Mouse (Mus musculus) left cerebral cortex, adult 2 months (tissue): ENCODE measurements at regions not wholly inside any gene's neighbourhood (a gene's known extent, or its start where the extent isn't known, plus 50 kb on each side); places are given as distances from the start of the nearest gene placed in this dataset.

Experiments used
- DNase-seq, 2 experiments: peaks; one replicate each; pipeline ENCODE4 v3.0.0; 2021 to 2022; ENCODE audit warnings: low spot score in 2 of 2, mixed read lengths in 1 of 2; ENCODE audit errors: extremely low spot score in 1 of 2
- H3K27ac ChIP-seq: fragments of 200-600 bp; 2 replicates; pipeline ENCODE4 v1.8.1; 2022
- H3K4me3 ChIP-seq: fragments of 200-600 bp; 2 replicates; pipeline ENCODE4 v1.8.1; 2022
- CTCF ChIP-seq: fragments of 200-600 bp; IDR thresholded peaks from 2 replicates; pipeline ENCODE4 v1.8.1; 2022; ENCODE audit warnings: antibody characterized with exemption, mild to moderate bottlenecking, moderate library complexity
- intact Hi-C: fragments of 180-260 bp; cut with DNase I; formaldehyde crosslinking; loops from one replicate; pipeline ENCODE4 v1.15.1; 2025

DNA sequence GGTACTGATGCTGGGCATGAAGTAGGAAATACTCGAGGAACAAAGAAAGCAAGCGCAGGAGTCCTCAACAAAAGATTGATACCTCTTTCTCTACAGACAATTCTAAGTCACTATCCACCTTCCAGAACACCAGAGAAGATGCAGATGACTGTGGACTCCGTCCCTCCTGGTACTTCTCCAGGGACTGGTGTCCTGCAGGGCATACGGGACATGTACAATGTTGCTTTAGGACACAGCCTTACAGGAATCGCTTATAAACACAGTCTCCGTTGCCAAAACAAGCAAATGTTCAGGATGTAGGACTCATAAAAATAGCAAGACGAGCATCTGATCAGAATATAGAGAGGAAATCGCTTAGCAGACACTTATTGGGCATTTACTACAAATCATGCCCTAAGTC, 162.6 kb upstream of the Klf7 start:
- intact Hi-C loops = no loop called here
- no peak for DNase-seq
- H3K4me3 ChIP-seq = no peak overlapping the region
- no peak for TF ChIP-seq CTCF
- no peak overlapping the region for H3K27ac ChIP-seq

DNA sequence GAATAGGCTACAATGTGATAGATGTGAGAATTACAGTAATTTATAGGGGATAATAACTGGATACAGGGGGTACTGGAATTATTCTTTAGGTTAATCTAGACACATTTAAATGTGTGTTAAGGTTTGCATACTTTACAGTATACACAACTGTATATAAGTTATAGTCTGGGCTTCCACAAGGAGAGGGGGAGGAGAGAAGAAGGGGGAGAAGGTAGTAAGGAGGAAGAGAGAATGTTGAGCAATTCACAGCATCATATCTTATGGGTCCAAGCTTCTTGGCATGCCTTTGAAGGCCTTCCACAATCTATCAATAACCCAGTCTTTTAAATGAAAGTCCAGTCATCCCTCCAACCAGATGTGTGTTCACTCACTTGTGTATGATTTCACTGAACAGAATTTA, 153.8 kb upstream of the Klf7 start:
- TF ChIP-seq CTCF = no peak
- intact Hi-C loops = no loop called here
- DNase-seq = no peak
- no peak overlapping the region for H3K27ac ChIP-seq
- no peak overlapping the region for H3K4me3 ChIP-seq

DNA sequence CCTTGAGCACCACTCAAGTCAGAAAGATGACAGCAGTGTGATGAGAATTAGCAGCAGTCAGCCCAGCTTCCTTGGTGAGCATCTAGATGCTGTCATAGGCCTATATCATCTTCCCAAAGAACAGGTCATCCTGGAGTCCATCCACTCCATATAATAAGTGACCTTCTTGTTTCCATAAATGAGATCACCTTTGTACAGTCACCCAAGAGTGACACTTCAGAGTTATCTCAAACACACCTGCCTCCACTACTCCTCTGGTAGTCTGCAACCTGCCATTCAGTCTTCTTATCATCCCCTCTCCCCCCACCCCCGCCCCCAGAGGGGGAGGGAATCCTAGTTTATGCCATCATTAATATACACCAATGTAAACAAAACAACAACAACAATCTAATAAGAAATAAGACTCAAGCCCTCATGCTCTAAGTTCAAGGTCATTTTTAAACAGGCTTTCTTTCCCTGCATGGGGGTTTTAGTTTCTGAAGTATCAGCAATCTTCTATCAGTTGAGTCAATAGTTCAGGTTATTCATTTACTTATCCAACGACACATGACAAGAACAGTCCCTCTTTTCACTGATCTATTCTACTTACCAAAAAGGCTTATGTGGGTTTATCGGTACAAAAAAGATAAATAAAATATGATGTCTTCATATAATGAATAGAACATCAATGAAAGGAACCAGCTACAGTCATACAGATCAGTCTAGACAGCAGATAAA, 153.2 kb upstream of the Klf7 start:
- H3K27ac ChIP-seq = no peak overlapping the region
- intact Hi-C loops = no loop called here

DNA sequence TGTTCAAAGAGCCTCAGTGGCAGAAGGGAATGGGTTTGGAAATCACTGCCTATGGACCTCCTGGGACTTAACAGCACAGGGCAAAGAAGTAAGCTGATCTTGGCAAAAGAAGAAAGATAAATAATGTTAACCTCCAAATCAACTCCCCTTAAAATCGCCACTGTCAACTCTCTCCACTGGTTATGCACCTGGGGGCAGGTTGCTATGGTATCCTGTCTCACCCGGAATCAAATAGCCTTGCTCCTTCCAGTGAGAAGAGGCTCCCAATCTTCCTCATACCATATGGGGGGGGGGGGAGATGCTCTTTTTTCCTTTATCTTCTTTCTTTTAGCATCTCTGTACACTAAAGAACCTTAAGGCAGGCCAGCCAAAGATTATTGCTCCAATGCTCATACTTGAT, 135.2 kb upstream of the Klf7 start:
- TF ChIP-seq CTCF = no peak
- Histone ChIP-seq H3K4me3 (no peak overlapping the region), H3K27ac (no peak overlapping the region)
- DNase-seq = no peak
- intact Hi-C loops = no loop called here

More for the DNA sequence above, 153.2 kb upstream of the Klf7 start:
- no peak overlapping the region for H3K4me3 ChIP-seq
- no peak for DNase-seq
- no peak for TF ChIP-seq CTCF

DNA sequence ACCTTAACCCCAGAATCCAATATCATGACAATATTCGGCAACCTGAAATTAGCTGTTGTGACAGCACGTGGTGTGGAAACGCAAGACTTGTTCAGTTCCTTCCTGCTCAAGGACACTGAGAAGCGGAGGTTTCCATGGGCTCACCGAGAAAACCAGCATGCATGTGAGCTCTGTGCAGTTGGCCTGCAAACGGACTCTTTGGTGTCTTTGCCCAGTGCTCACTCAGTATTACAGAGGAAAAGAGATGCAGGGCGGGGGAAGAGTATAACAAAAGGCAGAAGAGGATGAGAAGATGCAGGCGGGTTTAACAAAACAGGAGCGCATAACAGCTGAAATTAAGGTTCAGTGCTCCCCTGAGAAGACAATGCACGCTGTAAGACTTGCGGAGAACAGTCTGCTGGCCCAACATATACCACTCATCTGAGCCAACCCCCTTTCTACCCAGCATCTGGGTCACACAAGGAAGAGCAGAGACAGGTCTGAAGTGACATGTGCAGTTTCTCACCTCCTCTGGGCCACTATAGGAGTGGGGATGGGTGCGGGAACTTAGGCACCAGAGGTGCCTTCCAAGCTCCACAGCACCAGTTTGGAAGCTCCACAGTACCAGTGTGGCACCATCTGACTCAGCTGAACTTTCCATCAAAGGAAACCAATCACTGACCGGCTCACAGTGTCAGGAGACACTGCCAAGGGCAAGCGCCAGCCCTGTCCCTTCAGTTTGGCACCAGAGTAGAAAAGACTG, 133.6 kb upstream of the Klf7 start:
- no peak overlapping the region for H3K4me3 ChIP-seq
- DNase-seq = no peak
- peak overlapping the region; percentile 21; the same call in 1 of the 2 replicates for H3K27ac ChIP-seq
- no peak for TF ChIP-seq CTCF
- intact Hi-C loops = no loop called here

DNA sequence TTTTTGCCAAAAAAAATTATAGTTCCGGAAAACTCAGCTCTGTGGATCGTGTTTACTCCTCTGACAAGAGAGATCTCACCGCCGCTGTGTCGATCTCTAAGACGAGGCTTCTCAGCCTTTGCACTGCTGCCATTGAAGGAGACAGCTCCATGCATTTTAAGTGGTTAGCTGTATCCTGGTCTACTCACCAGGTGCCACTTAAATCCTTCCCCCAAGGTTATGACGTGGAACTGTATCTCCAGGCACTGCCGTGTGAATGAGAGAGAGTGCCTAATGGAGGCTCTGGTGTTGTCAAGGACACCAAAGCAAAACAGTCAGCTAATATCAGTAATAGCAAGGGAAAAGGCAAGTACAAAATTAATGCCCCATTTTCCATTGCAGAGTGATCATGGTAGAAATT, 132.6 kb upstream of the Klf7 start:
- no peak for DNase-seq
- H3K4me3 ChIP-seq = no peak overlapping the region
- TF ChIP-seq CTCF = no peak
- no peak overlapping the region for H3K27ac ChIP-seq
- intact Hi-C loops = no loop called here

DNA sequence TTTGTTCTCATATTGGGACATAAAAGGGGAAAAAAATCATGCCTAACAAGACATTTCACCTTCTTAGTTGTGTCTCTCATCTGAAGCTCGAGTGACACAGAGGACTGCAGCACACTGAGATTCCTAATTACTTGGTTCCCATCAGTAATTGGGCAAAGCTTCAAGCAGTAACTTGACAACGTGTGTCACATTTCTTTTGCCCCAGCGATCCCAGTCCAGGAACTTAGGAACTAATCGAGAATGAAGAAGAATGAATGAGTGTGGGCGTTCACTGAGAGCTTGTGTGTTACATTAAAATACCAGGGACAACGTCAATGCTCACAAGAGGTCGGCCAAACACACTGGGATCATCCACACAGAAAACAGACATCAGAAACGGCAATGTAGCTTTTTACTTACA, 131.9 kb upstream of the Klf7 start:
- Histone ChIP-seq H3K27ac (no peak overlapping the region), H3K4me3 (no peak overlapping the region)
- no peak for DNase-seq
- intact Hi-C loops = no loop called here
- no peak for TF ChIP-seq CTCF

DNA sequence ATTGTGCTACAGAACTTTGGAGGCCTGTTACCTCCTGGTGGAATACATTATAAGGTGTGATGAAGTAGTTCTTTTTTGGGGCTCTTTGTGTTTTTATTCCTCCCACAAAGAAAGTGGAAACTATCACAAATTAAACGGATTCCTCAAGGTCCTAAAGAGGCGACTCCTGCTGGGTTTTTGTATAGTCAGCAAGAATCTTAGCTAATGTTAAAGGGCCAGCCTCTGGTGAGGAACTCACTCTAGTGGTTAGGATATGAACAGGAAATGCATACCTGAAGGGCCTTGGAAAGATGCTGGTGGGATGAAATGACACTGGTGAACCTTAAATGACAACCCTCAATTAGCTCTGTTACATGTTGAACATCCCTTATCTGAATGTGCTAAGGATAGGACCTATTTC, 120.3 kb upstream of the Klf7 start:
- no peak for TF ChIP-seq CTCF
- Histone ChIP-seq H3K4me3 (no peak overlapping the region), H3K27ac (no peak overlapping the region)
- DNase-seq = no peak
- intact Hi-C loops = no loop called here

DNA sequence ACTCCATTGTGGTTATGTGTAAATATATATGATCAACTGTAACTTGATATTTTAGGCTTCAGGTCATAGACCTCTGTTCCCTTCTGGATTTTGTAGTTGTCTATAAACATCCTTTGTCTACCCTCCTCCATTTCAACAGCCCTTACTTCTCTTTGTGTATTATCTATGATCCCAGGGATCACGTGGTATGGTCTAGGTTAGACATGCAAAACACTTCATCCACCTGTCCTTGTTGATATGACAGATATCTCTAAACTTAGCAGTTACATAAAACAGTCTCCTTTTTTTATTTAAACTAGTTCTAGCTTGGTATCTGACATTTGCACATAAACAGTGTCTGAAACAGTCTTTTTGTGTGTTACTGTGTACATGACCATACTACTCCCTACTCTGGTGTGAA, 107.6 kb upstream of the Klf7 start:
- H3K27ac ChIP-seq = no peak overlapping the region
- intact Hi-C loops = no loop called here
- DNase-seq = no peak
- no peak for TF ChIP-seq CTCF
- no peak overlapping the region for H3K4me3 ChIP-seq

DNA sequence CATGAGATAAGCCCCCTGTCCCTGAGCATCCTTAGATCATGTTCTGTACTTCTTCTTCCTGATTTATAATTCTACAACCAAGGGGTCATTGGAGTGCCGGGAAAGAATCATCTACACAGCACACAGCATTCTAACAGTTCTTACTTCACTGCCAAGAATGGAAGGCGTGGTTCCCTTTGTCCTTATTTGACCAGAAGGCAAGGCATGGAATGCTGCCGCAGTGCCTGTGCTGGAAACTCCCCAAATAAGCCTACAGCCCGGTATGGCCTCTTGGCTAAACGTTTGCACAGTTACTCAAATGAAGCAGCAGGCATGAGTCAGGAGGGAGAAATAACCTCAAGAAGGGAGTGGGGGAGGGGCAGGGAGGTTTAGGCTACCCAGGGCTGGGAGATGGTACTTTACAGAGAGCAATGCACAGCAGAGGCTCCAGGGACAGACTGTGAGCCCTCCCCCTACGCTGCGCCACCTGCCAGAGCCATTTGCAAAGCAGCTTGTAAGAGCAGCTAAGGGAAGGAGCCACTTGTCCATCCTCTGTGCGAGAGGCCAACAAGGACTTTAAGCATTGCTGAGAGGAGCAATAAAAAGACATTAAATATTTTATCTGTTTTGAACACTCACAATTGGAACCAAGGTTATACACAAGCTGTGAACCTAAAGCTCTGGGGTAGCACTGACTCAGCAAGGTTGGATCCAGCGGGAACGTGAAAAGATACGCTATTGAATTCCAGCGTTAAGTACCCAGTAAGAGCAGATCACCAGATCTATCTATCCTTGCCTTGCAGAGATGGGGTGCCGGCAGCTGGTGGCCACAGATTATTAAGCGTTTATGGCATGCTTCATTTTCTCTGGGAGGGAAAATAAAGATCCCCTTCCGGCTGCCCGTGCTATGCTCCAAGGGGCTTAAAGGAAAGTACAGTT, 104.2 kb upstream of the Klf7 start:
- H3K27ac ChIP-seq = no peak overlapping the region
- DNase-seq = peak; percentile 13 to 59
- TF ChIP-seq CTCF = no peak
- intact Hi-C loops = no loop called here
- no peak overlapping the region for H3K4me3 ChIP-seq

DNA sequence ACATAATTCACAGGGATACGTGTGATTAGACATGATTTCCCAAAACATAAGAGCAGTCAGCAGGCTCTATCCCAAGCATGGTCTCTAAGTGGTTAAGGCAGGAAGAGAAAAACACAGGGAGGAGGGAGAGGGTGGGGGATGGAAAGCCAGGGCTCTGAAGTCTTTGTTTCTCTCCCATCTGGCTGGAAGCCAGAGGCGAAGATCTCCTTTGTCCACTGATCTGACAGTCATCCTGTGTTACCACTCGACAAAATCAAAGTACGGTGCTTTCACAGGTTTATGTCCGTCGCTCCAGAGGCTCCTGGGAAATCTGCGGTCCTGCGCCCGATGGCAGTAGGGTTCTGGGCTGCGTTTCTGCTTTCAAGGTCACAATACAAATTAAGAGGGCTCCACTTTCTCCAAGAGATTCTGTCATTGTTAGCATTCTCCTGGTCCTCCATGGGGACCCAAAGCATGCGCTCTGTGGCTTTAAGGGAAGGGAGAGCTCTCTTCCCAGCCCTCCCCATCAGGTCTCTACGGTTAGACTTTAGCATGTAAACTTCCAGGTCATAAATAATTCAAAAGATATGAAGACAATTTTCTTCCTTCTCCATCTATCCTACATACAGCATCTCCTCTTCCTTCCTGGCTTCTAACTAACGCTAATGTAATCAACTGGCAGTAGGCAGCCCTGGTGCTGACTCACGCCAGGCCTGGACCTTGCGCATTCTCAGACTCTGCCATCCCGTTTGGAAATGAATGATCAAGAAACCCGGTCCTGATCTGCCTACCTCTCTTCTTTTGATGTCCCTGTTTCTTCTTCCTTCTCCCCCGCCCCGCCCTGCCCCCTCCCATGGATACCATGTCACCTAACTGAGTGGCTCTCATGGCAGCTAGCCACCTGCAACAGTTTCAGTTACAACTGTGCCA, 102.0 kb upstream of the Klf7 start:
- no peak for DNase-seq
- Histone ChIP-seq H3K4me3 (peak overlapping the region; percentile 18; the same call in 1 of the 2 replicates), H3K27ac (peak overlapping the region; percentile 61)
- intact Hi-C loops = loop anchor here (1.0 kb wide), 1 partner anchor 102 kb away; the partner anchor contains the start of gene Klf7
- no peak for TF ChIP-seq CTCF
